Mouse (Mus musculus) embryonic fibroblast, embryonic 13.5 days (primary cell): Measurements from ENCODE around the gene Trappc10. TPM values are rescaled to one million over a fixed set of nuclear protein-coding genes. Genes with fewer than 3 reads are reported as not detected.
"Not testable (repeated sequence)": the region's sequence is repeated elsewhere in the genome, so short reads cannot be mapped to it uniquely, and the experiment has no call there.

ENCODE experiments used
- H3K27ac ChIP-seq: 2 replicates; pipeline ENCODE4 v1.5.1; 2012; ENCODE audit warnings: low read length, control low read depth, inconsistent platforms; ENCODE audit not compliant: insufficient read depth
- H3K4me1 ChIP-seq: 2 replicates; pipeline ENCODE4 v1.6.1; 2011; ENCODE audit warnings: low read length; ENCODE audit not compliant: control insufficient read depth, insufficient read depth
- H3K4me3 ChIP-seq: 2 replicates; pipeline ENCODE4 v1.5.1; 2011; ENCODE audit warnings: mild to moderate bottlenecking, control low read depth, low read length; ENCODE audit not compliant: insufficient read depth
- CTCF ChIP-seq: IDR thresholded peaks from 2 replicates; pipeline ENCODE4 v1.5.1; 2011; ENCODE audit warnings: mild to moderate bottlenecking, control low read depth, low read length, moderate library complexity, borderline replicate concordance; ENCODE audit not compliant: insufficient read depth
- POLR2A ChIP-seq: IDR thresholded peaks from 2 replicates; pipeline ENCODE4 v1.6.1; 2011; ENCODE audit warnings: low read depth, mild to moderate bottlenecking, control low read depth, low read length, moderate library complexity
- polyA plus RNA-seq: library from polyadenylated mRNA; stranded (reverse); fragments of >200 nt; gene quantifications from 2 replicates; pipeline ENCODE4 v1.2.4, GENCODE M21; 2011; ENCODE audit warnings: low read depth; ENCODE audit not compliant: missing spikeins, insufficient read length

Gene Trappc10
- polyA plus RNA-seq, 1 experiment = 31.0 TPM

DNA sequence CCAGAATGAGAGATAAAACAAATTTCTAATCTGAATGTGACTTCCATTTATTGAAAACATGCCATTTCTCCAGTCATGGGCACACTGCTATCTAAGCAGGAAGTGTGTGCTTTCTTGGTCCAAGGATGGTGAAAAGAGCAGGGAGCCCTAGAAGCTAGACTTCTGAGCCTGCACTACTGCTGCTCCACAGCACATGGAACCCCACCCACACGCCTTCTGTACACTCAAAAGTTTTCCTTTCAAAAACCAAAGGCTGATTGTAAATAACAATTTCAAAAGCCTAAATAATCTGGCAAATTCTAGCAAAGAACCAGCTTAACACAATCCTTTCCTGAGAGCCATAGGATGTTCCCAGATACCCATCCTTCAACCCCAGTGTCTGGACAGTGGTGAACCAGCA lies 24.9 kb downstream of the Trappc10 start:
- H3K4me3 ChIP-seq = no peak overlapping the region

DNA sequence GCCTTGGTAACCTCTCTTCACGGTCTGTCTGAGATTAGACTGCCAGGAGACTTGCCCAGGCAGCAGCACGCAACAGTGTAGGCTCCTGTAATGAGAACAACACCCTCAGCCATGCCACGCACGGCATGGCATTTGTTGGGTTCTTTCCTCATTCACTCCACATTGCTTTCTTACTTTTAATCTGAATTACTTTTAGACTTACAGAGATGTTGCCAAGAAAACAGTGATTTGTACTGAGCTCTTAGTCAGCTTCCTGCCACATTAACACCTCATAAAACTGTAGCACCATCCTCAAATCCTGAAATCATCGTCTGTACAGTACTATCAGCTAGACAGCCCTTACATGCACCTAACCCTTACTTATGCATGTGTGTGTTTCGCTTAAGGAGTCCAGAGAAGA lies 25.9 kb downstream of the Trappc10 start:
- Histone ChIP-seq H3K4me3 (no peak overlapping the region), H3K4me1 (peaks cover 4% of the 10 kb centered on the region), H3K27ac (peak overlapping the region; percentile 38)
- TF ChIP-seq CTCF (no peak), POLR2A (no peak)

More for the DNA sequence above, 24.9 kb downstream of the Trappc10 start:
- TF ChIP-seq CTCF (no peak), POLR2A (no peak)
- H3K4me1 ChIP-seq = peaks cover 4% of the 10 kb centered on the region
- no peak overlapping the region for H3K27ac ChIP-seq

DNA sequence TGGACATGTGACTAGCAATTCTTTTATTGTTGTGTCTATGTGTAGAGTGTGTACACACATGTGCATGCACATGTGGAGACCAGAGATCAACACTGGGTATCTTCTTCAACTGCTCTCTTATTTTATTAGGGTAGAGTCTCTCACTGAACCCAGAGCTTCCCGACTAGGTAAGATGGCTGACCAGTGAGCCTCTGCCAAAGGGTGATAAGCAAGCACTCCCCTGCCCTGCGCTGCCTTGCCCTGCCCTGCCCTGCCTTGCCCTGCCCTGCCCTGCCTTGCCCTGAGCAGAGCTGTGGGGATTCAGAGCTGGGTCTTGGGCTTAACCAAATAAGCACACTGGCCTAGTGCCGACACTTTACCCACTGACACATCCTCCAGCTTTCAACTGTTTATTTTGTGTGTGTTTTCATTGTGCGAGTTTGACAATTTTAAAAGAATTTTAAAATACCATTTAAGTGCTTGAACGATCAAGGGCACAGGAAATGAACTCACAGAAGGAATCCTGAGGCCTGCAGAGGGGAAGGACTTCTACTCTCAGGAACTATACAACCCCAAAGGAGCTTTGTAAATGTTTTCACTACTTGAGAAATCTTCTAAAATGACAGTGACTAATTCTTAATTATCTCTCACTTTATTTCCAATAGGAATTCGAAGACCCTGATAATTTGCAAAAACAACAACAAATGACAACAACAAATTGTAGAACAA lies 27.9 kb downstream of the Trappc10 start:
- Histone ChIP-seq H3K4me1 (peaks cover 4% of the 10 kb centered on the region), H3K27ac (no peak overlapping the region), H3K4me3 (no peak overlapping the region)
- TF ChIP-seq CTCF (no peak), POLR2A (no peak)

DNA sequence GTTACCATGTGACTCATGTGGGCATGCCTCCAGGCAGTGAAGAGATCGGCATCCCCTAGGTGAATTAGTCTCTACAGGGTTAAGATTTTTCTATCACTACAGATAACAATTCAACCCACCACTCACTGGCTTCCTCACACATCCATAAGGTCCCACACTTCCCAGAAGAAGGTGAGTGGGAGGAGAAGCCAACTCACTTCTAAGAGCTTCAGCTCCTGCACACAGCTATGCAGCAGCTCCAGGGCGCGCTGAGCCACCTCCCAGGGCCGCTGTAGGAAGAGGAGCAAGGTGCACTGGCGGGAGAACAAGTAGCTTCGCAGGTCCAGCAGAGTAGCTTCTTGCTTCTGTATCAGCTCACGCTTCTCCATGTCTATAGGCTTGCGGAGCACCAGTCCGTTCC lies 30.1 kb downstream of the Trappc10 start:
- Histone ChIP-seq H3K27ac (no peak overlapping the region), H3K4me1 (peaks cover 4% of the 10 kb centered on the region), H3K4me3 (no peak overlapping the region)
- TF ChIP-seq CTCF (no peak), POLR2A (no peak)

DNA sequence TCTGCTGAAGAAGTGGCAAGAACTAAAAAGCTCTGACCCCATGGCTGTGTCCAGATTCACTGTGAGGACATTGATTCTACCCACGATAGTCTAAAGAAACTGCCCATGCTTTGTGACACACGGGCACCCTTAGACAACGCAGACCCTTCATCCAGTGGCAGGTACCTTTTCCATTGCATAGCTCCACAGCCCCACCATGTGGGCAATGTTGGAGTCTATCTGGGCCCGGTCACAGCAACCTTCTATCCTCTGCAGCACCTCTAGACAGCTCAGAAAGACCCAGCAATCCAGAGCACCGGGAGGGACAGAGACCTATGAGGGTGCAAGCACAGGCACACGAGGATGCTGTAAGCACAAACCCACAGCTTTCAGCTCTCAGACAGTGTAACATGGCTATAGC lies 33.1 kb downstream of the Trappc10 start:
- Histone ChIP-seq H3K4me1 (no peaks in the 10 kb centered on the region), H3K27ac (no peak overlapping the region), H3K4me3 (no peak overlapping the region)
- TF ChIP-seq CTCF = no peak
- TF ChIP-seq POLR2A = no peak

DNA sequence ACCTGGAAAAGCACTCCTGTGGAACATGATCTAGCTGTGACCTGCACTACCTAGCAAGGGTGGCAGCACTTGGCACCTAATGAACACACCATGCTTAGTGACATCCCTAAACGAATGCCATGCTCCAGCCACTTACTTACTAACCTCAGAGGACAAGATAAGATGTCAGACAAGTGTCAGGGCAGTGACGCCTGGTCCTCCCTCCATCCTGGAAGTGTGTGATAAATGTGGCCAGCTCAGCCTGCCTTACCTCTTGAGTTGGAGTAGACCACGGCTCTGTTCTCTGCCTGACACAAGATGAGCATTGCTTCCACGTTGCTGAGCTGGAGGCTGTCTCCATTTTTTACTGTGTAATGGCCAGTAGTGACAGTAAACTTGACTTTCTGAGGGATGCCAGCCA lies 43.3 kb downstream of the Trappc10 start:
- Histone ChIP-seq H3K4me1 (no peaks in the 10 kb centered on the region), H3K4me3 (no peak overlapping the region), H3K27ac (no peak overlapping the region)
- TF ChIP-seq CTCF (no peak), POLR2A (no peak)

DNA sequence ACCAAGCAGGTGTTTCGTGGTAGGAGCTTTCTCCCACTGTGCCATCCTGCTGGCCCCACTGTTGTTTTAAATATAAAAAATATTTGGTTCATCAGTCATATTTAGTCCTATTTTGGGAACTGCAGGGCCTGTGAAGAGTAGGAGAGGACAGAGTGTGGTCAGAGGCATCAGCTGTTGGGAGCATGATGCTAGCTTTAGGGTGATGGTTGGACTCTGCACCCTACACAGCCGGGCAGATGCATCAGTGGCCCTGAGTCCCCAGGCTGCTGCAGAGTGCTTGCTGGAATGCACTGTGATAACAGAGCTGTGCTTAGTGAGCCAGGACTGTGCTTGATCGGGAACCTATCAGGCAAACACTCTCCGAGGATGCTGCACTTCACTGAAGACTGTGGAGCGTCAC lies 51.5 kb downstream of the Trappc10 start:
- no peak overlapping the region for H3K4me3 ChIP-seq
- H3K4me1 ChIP-seq = no peaks in the 10 kb centered on the region
- H3K27ac ChIP-seq = no peak overlapping the region
- TF ChIP-seq CTCF (no peak), POLR2A (no peak)

DNA sequence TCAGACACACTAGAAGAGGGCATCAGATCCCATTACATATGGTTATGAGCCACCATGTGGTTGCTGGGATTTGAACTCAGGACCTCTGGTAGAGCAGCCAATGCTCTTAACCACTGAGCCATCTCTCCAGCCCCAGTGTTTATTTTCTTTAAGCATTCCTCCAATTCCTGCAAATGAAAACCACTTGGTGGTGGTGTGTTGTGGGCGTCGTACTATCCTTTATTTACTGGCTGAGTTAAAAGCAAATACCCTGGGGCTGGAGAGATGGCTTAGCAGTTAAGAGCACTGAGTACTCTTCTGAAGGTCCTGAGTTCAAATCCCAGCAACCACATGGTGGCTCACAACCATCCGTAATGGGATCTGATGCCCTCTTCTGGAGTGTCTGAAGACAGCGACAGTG lies 58.4 kb downstream of the Trappc10 start:
- not testable (repeated sequence) for H3K4me3 ChIP-seq, H3K27ac ChIP-seq, H3K4me1 ChIP-seq

DNA sequence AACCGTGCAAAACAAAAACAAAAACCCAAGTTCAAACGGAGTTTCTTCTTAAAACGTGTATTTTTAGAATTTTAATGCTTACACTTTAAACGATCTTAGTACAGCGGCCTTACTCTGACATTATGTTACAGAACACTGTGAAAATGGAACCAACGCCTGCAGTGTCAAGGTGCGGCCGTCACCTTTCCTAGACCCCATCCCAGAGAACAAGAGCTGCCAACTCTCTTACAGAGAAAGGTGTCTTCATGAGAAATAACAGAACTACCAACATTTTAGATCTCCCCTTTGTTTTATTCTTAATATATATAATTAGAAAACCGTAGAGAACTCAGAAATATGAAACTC lies 59.1 kb downstream of the Trappc10 start:
- Histone ChIP-seq H3K4me3 (peak overlapping the region; percentile 7; the same call in 1 of the 2 replicates), H3K4me1 (no peaks in the 10 kb centered on the region; the same call in 1 of the 2 replicates), H3K27ac (peak overlapping the region; percentile 74)
- no peak for TF ChIP-seq POLR2A
- TF ChIP-seq CTCF = no peak

DNA sequence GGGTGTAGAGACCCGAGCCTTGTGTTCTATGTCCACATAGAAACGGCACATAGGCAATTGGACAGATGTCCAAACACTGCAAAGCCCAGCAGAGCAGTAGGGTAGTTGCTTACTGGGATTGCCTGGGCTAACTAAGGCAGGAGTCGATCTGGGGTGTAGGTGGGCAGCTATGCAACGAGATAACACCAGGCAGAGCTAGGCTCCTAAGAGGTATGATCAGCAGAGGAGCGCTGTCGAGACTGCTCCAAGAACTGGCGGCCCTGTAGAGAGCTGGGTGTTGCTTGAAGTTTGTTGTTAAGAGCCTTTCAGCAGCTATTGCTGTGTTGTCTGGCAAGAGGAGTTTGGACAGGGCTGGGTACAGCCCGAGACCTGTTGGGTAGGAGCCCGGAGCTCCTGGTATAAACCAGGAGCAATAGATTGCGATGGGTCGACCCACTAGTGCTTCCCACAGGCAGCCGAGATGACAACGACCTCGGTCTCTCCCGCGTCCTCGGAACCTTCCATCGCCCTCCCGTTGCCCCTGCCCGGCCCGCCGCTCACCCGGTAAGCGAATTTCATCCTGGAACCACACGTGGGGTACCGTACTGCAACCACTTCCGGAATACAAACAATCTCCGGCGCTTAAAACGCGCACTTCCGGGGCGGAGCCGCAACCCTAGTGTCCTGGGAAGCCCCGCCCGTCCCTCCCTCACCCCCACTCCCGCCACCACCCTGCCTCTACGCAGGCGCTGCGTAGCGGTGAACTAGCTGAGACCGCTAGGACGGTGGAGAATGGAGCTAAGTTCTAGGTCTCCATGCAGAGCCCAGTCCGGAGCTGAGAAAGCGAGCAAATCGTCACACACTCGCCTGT lies 59.7 kb downstream of the Trappc10 start, which contains the start of gene Pwp2:
TSS of gene Pwp2 (minus strand) at position 619 of the 850 bp plus-strand sequence.
- TF ChIP-seq CTCF = no peak
- peak; percentile 98 for TF ChIP-seq POLR2A
- peak within 1 kb of the TSS; percentile 93 for H3K4me3 ChIP-seq
- H3K27ac ChIP-seq = peak within 1 kb of the TSS; percentile 74
- no peaks in the 10 kb centered on the region; the same call in 1 of the 2 replicates for H3K4me1 ChIP-seq

DNA sequence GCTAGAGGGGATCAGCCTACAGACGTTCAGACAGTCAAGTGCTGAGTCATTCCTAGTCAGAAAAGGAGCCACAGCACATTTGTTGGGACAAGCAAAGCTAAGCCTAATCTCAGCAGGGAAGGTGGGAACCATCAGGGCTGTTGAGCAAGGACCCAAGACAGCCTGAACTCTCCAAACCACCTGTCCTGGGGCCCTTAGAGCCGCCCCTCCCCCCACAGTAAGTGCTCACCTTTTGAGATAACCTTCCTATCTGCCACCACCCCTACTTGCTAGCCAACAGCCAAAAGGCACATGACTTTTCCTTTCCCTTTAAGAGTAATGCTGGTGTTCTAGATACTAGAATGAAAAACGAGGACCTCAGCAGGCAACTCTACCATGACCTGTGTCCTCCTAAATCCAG lies 60.9 kb downstream of the Trappc10 start:
- H3K4me3 ChIP-seq = no peak overlapping the region
- H3K27ac ChIP-seq = no peak overlapping the region
- H3K4me1 ChIP-seq = no peaks in the 10 kb centered on the region; the same call in 1 of the 2 replicates
- TF ChIP-seq CTCF (no peak), POLR2A (no peak)
